Mouse (Mus musculus): ENCODE measurements around the gene Scn5a.

DNA sequence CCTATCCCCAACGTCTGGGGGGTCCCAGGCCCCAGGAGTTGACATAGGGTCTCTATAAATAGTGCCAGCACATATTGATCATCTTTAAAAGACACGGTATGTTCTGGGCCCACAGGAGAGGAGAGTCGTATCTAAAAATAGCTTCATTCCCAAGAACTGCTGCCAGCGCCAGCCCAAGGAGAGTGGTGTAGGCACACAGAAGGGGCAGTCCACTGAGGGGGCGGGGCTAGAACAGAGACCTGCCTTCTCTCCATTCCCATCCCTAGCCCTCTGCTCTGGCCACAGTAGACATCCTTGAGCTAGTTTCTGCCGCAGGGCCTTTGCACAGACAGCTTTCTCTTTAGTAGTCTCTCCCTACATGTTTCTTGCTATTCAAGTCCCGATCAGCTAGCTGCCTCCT, 4.5 kb downstream of the Scn5a start:
- TF ChIP-seq CTCF (IDR thresholded peaks at IDR 0.05; ENCODE audit: insufficient read depth, low read length) = no peak
- no peak for TF ChIP-seq POLR2A (IDR thresholded peaks at IDR 0.05; ENCODE audit: borderline replicate concordance, extremely low read depth, low read depth, low read length)
